Mouse (Mus musculus) liver, adult (tissue): ENCODE results near the gene Olfr914.

ENCODE experiments used
- GATA4 ChIP-seq: IDR thresholded peaks from 2 replicates; pipeline ENCODE4 v1.6.1; 2014; ENCODE audit warnings: mild to moderate bottlenecking, low read length; ENCODE audit not compliant: insufficient replicate concordance

The Olfr914 gene

DNA sequence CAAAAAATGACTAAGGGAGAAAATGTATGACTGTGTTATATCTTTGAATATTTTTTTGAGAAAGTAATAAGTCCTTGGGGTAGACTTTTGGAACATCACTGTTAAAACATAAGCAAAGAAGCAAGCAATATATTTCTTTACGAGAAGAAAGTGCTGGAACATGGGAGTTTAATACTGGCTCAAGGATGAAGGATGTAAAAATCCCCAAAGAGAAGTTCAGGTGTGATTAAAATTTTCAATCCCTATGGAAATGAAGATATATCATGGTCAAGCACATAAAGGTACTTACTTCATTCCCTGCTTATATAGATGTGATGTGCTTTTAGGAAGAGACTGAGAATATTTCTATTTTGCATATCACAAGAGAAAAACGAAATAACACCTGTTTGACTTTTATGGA lies at the start of gene Olfr914:
TSS of gene Olfr914 (plus strand) at position 301 of the 400 bp plus-strand sequence.
- no peak for TF ChIP-seq GATA4

DNA sequence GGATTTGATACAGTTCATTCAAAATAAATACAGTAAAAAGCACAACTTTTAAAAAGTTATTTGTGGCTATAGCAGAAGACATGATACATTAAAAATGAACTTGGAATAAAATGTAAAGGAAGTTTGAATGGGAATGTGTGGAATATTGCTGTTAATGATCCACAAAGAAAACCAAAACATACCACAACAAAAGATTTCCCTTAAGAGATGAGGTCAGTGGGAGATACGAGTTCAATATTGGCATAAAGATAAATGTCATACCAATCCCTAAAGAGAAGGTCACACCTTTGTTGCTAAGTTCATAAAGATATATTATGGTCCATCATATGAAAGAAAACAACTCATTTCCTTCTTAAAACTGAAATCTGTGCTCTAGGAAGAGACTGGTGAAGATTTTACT lies 25.0 kb upstream of the Olfr914 start, which contains the start of gene Olfr912:
TSS of gene Olfr912 (plus strand) at position 301 of the 400 bp plus-strand sequence.
- no peak for TF ChIP-seq GATA4

DNA sequence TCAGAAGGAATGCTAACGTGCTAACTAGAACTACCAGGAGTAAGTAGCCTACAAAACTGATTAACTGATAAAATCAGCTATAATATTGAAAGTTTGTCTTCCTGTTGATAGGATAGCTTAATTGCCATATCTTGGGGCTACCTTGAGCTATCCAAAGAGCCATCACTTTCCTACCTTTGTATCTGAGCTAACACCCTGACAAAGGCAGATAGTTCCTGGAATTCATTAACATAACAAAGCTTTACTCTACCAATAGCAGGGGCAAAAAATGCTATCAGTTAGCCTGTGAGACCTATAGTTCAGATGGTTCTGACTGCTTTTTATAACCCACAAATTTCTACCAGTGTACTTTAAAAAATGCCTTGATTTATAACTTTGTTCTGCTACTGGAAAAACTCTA lies 13.8 kb upstream of the Olfr914 start:
- TF ChIP-seq GATA4 = no peak

DNA sequence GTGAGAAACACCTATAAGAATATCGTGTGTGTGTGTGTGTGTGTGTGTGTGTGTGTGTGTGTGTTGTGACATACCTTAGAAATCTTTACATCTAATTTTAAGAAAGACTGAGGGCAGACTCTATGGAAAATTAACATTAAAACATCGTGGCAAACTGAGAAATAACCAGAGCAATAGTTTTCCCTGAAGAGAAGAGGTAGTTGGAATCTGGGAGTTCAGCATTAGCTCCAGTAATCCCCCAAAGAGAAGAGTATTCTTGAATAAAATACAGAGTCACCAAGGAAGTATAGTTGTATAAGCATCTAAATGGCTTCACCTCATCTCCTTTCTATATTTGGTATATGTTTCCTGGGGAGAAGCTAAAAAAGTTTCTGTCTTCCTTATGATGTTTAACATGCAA lies 12.4 kb upstream of the Olfr914 start, which contains the start of gene Olfr913:
TSS of gene Olfr913 (plus strand) at position 301 of the 400 bp plus-strand sequence.
- no peak for TF ChIP-seq GATA4

DNA sequence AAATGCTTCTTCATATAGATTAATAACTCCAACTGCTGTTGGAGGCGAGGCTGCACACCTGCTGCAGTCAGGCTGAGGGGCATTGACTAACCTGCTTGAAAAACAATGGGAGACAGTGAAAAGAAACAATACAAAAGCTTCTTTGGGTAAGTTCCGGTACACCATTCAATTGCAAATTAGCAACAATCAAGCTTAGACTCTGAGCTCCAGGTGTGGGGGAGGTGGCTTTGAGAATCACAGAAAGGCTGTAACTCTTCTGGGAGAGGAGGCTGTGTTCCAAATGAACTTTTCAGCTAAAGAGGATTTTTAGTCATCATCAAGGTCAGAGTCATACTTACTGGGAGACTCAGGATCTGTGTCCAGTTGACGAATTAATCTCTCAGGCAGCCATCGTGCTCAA lies 27.5 kb downstream of the Olfr914 start:
- TF ChIP-seq GATA4 = no peak

DNA sequence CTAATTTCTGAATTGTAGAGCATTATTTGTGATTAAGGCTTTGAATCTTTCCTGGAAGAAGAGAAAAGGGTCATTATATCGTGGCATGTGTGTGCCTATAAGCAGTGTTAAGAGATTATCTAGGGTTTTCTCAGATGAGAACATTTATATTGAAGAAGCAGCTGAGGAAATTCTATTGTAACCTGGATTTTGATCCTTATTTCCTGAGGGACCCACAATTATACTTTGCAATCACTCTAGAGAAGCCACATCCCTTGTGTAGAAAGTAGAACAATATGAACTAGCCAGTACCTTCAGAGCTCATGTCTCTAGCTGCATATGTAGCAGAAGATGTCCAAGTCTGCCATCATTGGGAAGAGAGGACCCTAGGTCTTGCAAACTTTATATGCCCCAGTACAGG lies 54.9 kb downstream of the Olfr914 start, which contains the start of gene Olfr916:
TSS of gene Olfr916 (minus strand) at position 101 of the 400 bp plus-strand sequence.
- TF ChIP-seq GATA4 = no peak
